Mouse (Mus musculus): ENCODE measurements around the gene Wdr89.
A peak's percentile ranks its signal among the peaks of the same experiment; 100 is the strongest.

Wdr89 gene

DNA sequence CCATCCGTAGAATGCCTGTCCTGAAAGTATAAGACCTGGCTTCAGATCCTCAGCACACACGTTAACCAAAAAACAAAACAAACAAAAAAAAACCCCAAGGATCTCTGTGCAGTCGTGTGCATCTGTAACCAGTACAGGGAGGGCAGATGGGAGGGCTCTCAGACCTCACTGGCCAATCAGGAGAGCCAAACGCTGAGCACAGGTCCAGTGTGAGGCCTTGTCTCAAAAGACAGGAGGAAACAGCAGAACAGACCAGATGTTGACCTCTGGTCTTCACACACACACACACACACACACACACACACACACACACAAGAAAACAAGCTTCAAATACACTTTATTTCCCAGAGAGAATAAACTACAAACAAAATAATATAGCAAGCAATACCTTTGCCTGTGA lies 69.8 kb downstream of the Wdr89 start:
- no peak for DNase-seq

DNA sequence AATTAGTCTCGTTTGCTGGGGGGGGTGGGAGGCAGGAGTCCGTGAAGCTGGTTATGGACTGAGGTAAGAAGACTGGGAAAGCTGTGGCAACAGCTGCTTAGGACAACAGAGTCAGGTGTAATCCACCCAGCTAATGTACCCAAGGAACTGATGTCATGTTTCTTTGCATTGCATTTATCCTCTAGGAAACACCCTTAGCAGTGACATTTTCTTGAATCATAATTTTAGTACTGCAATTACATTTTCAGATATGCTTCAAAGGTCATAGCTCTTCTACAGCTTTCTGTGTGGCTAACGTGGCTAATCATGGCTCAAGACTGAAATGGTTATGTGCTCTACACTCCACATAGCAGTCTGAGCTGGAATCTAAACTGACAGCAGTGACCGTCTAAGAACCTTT lies 70.3 kb downstream of the Wdr89 start:
- DNase-seq, result no peak

DNA sequence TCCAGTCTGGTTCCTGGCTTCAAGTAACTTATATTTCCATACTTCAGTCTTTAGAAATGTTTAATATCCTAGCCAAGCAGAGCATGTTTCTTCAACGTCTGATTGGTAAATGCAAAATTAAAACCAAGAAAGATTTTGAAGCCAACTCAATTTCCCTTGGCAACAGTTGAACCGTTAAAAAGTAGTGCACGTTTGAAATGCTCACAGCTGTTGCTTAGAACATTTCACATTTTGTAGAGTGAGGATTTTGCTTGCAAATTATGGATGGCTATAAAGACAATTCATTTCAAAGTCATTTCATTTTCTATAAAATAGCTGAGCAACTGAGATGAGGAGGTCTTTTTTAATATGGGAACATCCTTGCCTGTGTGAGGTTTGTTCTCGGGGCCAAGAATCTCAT lies 71.6 kb downstream of the Wdr89 start:
- DNase-seq, result no peak

DNA sequence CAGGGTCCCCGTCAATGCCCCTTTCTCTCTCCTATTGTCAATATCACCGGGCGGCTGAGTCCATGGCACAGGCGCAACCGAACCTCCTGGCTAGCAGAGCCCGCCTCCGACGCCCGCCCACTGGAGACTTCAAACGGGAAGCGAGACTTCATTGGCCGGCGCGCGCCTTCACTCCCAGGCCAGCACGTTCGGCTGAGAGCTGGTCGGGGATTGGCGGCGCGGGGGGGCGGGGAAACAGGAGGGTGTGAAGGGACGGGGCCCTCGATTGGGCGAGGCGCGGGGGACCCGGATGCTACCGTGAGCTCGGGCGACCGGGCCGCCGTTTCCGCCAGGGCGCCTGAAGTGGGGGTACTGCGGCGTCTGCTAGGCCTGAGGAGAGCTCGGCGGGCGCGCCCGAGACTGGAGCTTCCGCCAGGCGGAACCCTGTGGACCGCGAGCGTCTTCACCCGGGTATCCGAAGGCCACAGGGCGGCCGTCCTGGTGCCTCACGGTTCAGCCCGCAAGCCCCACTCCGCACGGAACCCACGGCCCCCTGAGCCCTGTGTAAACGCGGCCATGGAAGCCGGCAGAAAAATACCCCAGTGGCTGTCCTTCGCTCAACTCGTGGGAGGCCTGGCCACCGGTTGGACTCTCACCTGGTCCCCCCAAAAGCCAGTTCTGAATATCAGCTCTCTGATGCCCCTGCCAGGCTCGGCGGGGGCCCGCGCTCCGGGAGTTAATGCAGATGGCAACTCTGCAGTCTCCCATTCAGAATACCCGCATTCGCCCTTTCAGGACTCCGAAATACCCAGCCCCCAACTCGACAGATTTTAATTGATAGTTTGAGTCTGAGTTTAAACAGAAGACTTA lies 73.0 kb downstream of the Wdr89 start, which contains the start of gene Ppp2r5e:
Gene Ppp2r5e, minus strand, starts transcription at position 92 of the 849 bp plus-strand sequence.
- peak; percentile 99 to 100 for DNase-seq

DNA sequence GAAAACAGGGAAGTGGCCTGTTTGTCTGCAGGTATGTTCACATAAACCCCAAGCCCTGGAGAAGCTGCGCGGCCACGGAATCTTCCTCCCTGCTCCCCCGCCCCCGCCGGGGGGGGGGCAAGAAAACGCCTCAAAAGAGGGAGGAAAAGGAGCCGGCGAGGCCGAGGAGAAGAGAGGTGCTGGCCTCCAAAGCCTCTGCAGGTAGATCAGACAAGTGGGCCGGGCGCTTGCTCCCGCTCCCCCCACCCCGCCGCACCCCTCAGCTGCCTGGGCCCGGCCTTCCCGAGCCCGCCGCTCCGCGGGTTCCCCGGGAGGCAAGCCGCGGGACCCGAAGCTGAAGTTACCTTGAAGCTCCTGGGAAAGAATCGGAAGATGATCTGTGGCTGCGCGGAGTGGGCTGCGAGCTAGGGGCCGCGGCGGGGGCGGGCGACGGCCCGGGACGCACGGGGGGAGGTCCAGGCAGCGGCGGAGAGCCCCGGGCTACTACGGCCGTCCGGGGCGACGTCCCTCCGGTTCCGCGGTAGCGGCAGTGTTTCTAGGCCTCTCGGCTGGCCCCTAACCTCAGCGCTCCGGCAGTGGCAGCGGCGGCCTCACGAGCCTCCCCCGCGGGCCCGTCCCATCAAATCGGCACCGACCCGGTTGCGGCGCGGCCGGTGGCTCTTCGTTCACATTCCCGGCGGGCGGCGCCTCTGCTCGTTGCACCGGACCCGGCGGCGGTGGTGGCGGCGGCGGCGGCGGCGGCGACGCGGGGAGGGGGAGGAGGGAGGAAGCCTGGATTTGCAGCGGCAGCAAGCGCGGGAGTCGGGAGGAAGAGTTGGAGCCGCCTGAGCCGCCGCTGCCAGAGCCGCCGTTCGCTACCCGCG lies 73.8 kb downstream of the Wdr89 start:
- peak; percentile 53 to 56 for DNase-seq

DNA sequence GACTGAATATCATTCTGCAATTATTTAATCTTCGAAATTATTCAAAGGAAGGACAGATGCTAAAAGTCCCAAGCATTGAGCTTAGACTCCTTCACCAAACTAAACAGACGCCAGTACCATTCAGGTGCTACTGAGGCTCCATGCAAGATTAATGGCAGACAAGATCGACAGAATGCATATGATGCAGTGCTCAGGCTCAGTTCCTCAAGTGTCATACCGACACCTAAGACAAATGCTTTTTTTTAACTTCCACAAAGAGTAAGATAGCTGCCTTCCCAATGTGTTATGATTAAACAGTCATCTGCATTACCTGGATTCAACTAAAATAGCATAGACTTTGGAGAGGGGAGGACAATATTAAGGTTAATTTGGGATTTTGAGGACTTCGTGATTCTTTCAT lies 74.9 kb downstream of the Wdr89 start:
- no peak for DNase-seq

DNA sequence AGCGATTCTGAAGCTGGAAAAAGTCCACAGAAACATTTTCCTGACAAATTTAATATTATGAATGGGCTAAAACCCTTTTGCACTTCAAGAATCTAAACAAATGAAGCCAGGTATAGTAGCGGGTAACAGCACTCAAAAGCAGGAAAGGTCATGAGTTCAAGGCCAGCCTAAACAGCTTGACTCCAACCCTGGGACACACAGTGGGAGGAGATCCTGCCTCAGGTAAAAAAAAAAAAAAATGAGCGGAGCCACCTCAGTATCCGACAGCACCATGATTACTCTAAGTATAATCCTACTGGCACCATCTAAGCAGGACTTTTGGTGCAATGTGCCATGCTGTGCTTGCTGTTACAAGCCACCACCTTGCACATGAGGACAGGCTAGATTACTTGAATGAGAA lies 75.5 kb downstream of the Wdr89 start:
- no peak for DNase-seq

DNA sequence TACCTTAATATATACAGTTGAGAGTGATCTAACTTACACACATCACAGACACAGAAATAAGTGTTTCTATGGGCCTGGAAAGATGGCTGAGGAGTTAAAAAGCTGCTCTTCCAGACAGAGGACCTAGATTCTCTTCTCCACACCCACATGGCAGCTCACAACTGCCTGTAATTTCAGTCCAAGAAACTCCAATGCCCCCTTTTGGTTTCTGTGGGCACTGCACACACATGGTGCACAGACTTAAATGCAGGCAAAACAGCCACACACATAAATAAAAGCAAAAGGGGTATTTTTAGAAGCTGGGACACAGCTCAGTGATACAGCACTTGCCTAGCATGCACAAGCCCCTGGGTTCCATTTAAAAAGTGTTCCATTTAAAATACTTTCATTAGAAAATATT lies 81.8 kb downstream of the Wdr89 start:
- DNase-seq, result no peak

DNA sequence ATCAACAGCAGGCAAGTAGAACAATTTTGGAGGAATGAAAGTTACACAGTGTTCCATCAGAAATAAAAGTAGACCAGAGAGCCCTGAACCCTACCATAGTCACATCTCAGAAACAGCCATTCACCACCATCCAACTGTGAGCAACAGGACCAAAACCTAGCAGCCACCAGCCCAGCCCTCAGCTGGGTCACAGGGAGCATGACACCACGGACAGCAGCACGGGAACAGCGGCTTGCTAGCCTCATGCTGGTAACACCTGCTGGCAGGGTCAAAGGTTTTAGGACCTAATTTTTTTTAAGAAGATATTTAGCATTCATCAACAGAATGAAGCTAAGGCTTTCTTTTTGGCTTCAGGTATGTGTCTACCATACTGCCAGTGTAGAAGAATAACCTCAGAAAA lies 85.6 kb downstream of the Wdr89 start:
- DNase-seq, result no peak
